Mouse (Mus musculus): ENCODE data around the gene Ubxn1.
A peak's percentile ranks its signal among the peaks of the same experiment; 100 is the strongest.
"Not testable (repeated sequence)": the region's sequence is repeated elsewhere in the genome, so short reads cannot be mapped to it uniquely, and the experiment has no call there.

Ubxn1 gene

GRCm38 (mm10) chr19:8859018-8859417 is 12.3 kb upstream of the Ubxn1 start:
- no peak for DNase-seq

- DNase-seq: no peak
Observed at GRCm38 (mm10) chr19:8864265-8864664, 7.0 kb upstream of the Ubxn1 start.

GRCm38 (mm10) chr19:8870381-8870780 is 915 bp upstream of the Ubxn1 start:
- DNase-seq: not testable (repeated sequence)

GRCm38 (mm10) chr19:8870838-8871237 is 458 bp upstream of the Ubxn1 start:
- no peak for DNase-seq

GRCm38 (mm10) chr19:8872266-8872840 is 1.1 kb downstream of the Ubxn1 start:
- DNase-seq: no peak

GRCm38 (mm10) chr19:8875031-8875430 is 3.7 kb downstream of the Ubxn1 start:
- no peak for DNase-seq

GRCm38 (mm10) chr19:8880311-8881033 is 9.2 kb downstream of the Ubxn1 start, which contains the start of gene Uqcc3:
Uqcc3 (minus strand) TSS chr19:8880923.
- peak; percentile 86 for DNase-seq

- no peak for DNase-seq
Observed at GRCm38 (mm10) chr19:8881034-8881392, 9.7 kb downstream of the Ubxn1 start.

GRCm38 (mm10) chr19:8883616-8884015 is 12.3 kb downstream of the Ubxn1 start, which contains the start of the genes Lbhd1 and Gm49403:
Lbhd1 (plus strand) TSS chr19:8883732.
Gm49403 (plus strand) TSS chr19:8883930.
- no peak for DNase-seq

GRCm38 (mm10) chr19:8886916-8887584 is 15.8 kb downstream of the Ubxn1 start:
- no peak for DNase-seq

GRCm38 (mm10) chr19:8887585-8888463 is 16.5 kb downstream of the Ubxn1 start:
- no peak for DNase-seq

- peak; percentile 92 for DNase-seq
Observed at GRCm38 (mm10) chr19:8888511-8889385, 17.5 kb downstream of the Ubxn1 start, which contains the start of the genes 1810009A15Rik and Gm49416. 1810009A15Rik (plus strand) TSS chr19:8888853. Gm49416 (plus strand) TSS chr19:8888926.

- DNase-seq: peak; percentile 84
Observed at GRCm38 (mm10) chr19:8892829-8893766, 21.8 kb downstream of the Ubxn1 start, which contains the start of gene Ints5. Ints5 (plus strand) TSS chr19:8893005.

GRCm38 (mm10) chr19:8895397-8895960 is 24.2 kb downstream of the Ubxn1 start:
- no peak for DNase-seq

- not testable (repeated sequence) for DNase-seq
Observed at GRCm38 (mm10) chr19:8896231-8896630, 24.9 kb downstream of the Ubxn1 start.

GRCm38 (mm10) chr19:8897211-8897864 is 26.0 kb downstream of the Ubxn1 start:
- DNase-seq: not testable (repeated sequence)

- DNase-seq: peak; percentile 93
Observed at GRCm38 (mm10) chr19:8897865-8898495, 26.7 kb downstream of the Ubxn1 start, which contains the start of gene Ganab. Ganab (plus strand) TSS chr19:8898071.

GRCm38 (mm10) chr19:8898576-8898975 is 27.3 kb downstream of the Ubxn1 start:
- no peak for DNase-seq

GRCm38 (mm10) chr19:8899079-8899478 is 27.8 kb downstream of the Ubxn1 start:
- no peak for DNase-seq

All from cerebellum, adult 8-10 months (tissue).